In genomic region chr6:22091773-22092172, GRCm38 (mm10) we compare ENCODE assay signal across 18 mouse cellular contexts.
DNase-seq lines count a peak whose midpoint lies in the region; ATAC-seq and TF ChIP-seq lines count a peak whose summit lies in the region.
"Had no signal": no experiment of that assay in that cellular context is flagged by ENCODE, and none has a peak within 500 bp of the region (broad histone marks: within the 10 kb centered on the region; RNA-seq: fewer than 3 reads in every experiment).

No protein-coding gene starts in this region.

- no peak overlapping the region for H3K4me2 ChIP-seq in liver, embryonic 12.5 days
- H3K4me2 ChIP-seq in intestine, embryonic 16.5 days (ENCODE audit: low read depth, low read length), result no peak overlapping the region
- H3K4me2 ChIP-seq: embryonic facial prominence, embryonic 12.5 days; forebrain, embryonic 13.5 days; forebrain, embryonic 15.5 days had no signal

- no peak overlapping the region for H3K4me3 ChIP-seq in liver, adult 2 months (ENCODE audit: insufficient read depth, low read depth, low read length)
- no peak overlapping the region for H3K4me3 ChIP-seq in liver, embryonic 12.5 days
- no peak overlapping the region for H3K4me3 ChIP-seq in intestine, embryonic 16.5 days (ENCODE audit: low read length)
- H3K4me3 ChIP-seq: embryonic facial prominence, embryonic 10.5 days; embryonic facial prominence, embryonic 12.5 days; forebrain, embryonic 13.5 days; forebrain, embryonic 15.5 days had no signal

- H3K4me1 ChIP-seq in liver, adult 2 months (ENCODE audit: control insufficient read depth, insufficient read depth, low read length), result no peaks in the 10 kb centered on the region
- H3K4me1 ChIP-seq in liver, embryonic 12.5 days, result no peaks in the 10 kb centered on the region
- H3K4me1 ChIP-seq in intestine, embryonic 16.5 days (ENCODE audit: control insufficient read depth, insufficient read depth, low read length), result no peaks in the 10 kb centered on the region; the same call in 1 of the 2 replicates
- H3K4me1 ChIP-seq: embryonic facial prominence, embryonic 10.5 days; embryonic facial prominence, embryonic 12.5 days; forebrain, embryonic 13.5 days; forebrain, embryonic 15.5 days had no signal

- H3K79me2 ChIP-seq in liver, adult 2 months (ENCODE audit: control insufficient read depth, insufficient read depth, low read length), result peaks cover 2% of the 10 kb centered on the region; the same call in 1 of the 2 replicates

- H3K27me3 ChIP-seq in liver, adult 2 months (ENCODE audit: control insufficient read depth, insufficient read depth, low read length), result no peaks in the 10 kb centered on the region
- no peaks in the 10 kb centered on the region for H3K27me3 ChIP-seq in liver, embryonic 12.5 days (replicated peaks)
- H3K27me3 ChIP-seq in intestine, embryonic 16.5 days (replicated peaks; ENCODE audit: control insufficient read depth, insufficient read depth, low read length), result no peaks in the 10 kb centered on the region
- H3K27me3 ChIP-seq: embryonic facial prominence, embryonic 12.5 days; forebrain, embryonic 13.5 days; forebrain, embryonic 15.5 days had no signal

- H3K27ac ChIP-seq in liver, adult 2 months (replicated peaks; ENCODE audit: insufficient read depth, low read depth, low read length), result no peak overlapping the region
- no peak overlapping the region for H3K27ac ChIP-seq in liver, embryonic 12.5 days
- no peak overlapping the region for H3K27ac ChIP-seq in intestine, embryonic 16.5 days (ENCODE audit: low read length)
- H3K27ac ChIP-seq: embryonic facial prominence, embryonic 10.5 days; embryonic facial prominence, embryonic 12.5 days; forebrain, embryonic 13.5 days; forebrain, embryonic 15.5 days had no signal

- no peak for TF ChIP-seq POLR2A in liver, adult 2 months (IDR thresholded peaks at IDR 0.05; ENCODE audit: extremely low read depth, insufficient read depth, low read length)

- DNase-seq in liver, adult 2 months (ENCODE audit: extremely low read depth, low read depth, low spot score), result peak; percentile 65
- no peak for DNase-seq in gastrocnemius, postnatal 36 days
- no peak for DNase-seq in c-Kit-positive CD71-positive TER-119-positive erythroid progenitor cells, embryonic 14.5 days (ENCODE audit: low spot score)
- DNase-seq: adrenal gland, adult 2 months; adrenal gland, postnatal 10 days; adrenal gland, postnatal 25 days; cerebellum, adult 11-12 months; cerebellum, adult 2 months; cerebellum, adult 9-10 months; cerebellum, postnatal 10 days; cerebellum, postnatal 25 days; forebrain, postnatal 0 days had no signal

- no peaks in the 10 kb centered on the region for H3K9me3 ChIP-seq in liver, embryonic 12.5 days (replicated peaks)
- no peaks in the 10 kb centered on the region for H3K9me3 ChIP-seq in intestine, embryonic 16.5 days (ENCODE audit: control insufficient read depth, low read length)
- H3K9me3 ChIP-seq: embryonic facial prominence, embryonic 10.5 days; embryonic facial prominence, embryonic 12.5 days; forebrain, embryonic 13.5 days; forebrain, embryonic 15.5 days had no signal

- intact Hi-C loops in gastrocnemius, postnatal 36 days (cut with DNase I), result no loop called here

- TF ChIP-seq CTCF in liver, adult 2 months (IDR thresholded peaks at IDR 0.05; ENCODE audit: low read depth, low read length), result no peak

- no peak for ATAC-seq in liver, embryonic 12.5 days
- peak; percentile 62; the same call in 1 of the 2 replicates for ATAC-seq in intestine, embryonic 16.5 days
- ATAC-seq: forebrain, embryonic 13.5 days; forebrain, embryonic 15.5 days; forebrain, postnatal 0 days had no signal

- WGBS in liver, adult 2 months, result 56% methylated on average over 5 of the region's 5 CpGs
- 53% methylated on average over 5 of the region's 5 CpGs for WGBS in liver, embryonic 12.5 days (ENCODE audit: insufficient replicate concordance)
- WGBS in intestine, embryonic 16.5 days, result 63% methylated on average over 5 of the region's 5 CpGs

- H3K9ac ChIP-seq in liver, adult 2 months (ENCODE audit: low read depth, low read length), result no peak overlapping the region
- no peak overlapping the region for H3K9ac ChIP-seq in liver, embryonic 12.5 days
- H3K9ac ChIP-seq in intestine, embryonic 16.5 days (ENCODE audit: low read depth, low read length), result no peak overlapping the region
- H3K9ac ChIP-seq: embryonic facial prominence, embryonic 12.5 days; forebrain, embryonic 13.5 days; forebrain, embryonic 15.5 days; forebrain, postnatal 0 days had no signal

- H3K36me3 ChIP-seq in liver, adult 2 months (ENCODE audit: control insufficient read depth, insufficient read depth, low read length), result peaks cover 46% of the 10 kb centered on the region
- H3K36me3 ChIP-seq in liver, embryonic 12.5 days, result peaks cover 6% of the 10 kb centered on the region; the same call in 1 of the 2 replicates
- H3K36me3 ChIP-seq in intestine, embryonic 16.5 days (ENCODE audit: control insufficient read depth, insufficient read depth, low read length), result 0 out of 2 replicates have a peak, but pooled peaks cover 2% of the 10 kb centered on the region
- H3K36me3 ChIP-seq: forebrain, embryonic 15.5 days had no signal
